Mouse (Mus musculus) heart, adult 8-10 months (tissue): ENCODE results near the gene Tmem262. TPM values are rescaled to one million over a fixed set of nuclear protein-coding genes. Genes with fewer than 3 reads are reported as not detected.
"Not testable (repeated sequence)": the region's sequence is repeated elsewhere in the genome, so short reads cannot be mapped to it uniquely, and the experiment has no call there.

Experiments
- DNase-seq: peaks from one replicate; pipeline ENCODE4 v3.0.0; 2022; ENCODE audit warnings: low spot score
- total RNA-seq, 4 experiments: library from RNA; stranded (reverse); gene quantifications; 2 replicates each; pipeline ENCODE4 v1.2.4; 2022

The Tmem262 gene
- not detected for total RNA-seq

DNA sequence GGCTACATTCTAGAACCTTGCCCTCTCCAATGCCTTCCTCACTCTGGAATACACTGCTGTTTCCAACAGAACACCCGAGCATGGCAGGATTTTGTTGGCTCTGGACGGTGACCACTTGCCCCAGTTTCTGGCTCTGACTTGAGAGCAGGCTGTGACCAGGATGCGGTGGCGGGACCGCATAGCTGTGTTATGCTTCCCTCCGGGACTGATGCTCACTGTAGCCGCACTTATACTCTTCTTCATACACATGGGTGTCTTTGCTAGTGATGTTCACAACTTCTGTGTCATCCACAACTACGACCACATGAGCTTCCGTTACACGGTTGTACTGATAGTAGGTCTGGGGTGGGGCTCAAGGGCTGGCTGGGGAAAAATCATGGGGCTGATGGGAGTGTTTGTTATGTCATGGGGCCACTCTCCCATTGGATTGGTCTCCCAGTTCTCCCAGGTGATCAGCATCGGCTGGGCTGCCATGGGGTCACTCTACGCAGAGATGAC, at the start of gene Tmem262:
Tmem262 (plus strand) TSS at position 51 of the 498 bp plus-strand sequence.
- no peak for DNase-seq

GRCm38 (mm10) chr19:6030520-6031280, 49.1 kb upstream of the Tmem262 start:
- DNase-seq: no peak

DNA sequence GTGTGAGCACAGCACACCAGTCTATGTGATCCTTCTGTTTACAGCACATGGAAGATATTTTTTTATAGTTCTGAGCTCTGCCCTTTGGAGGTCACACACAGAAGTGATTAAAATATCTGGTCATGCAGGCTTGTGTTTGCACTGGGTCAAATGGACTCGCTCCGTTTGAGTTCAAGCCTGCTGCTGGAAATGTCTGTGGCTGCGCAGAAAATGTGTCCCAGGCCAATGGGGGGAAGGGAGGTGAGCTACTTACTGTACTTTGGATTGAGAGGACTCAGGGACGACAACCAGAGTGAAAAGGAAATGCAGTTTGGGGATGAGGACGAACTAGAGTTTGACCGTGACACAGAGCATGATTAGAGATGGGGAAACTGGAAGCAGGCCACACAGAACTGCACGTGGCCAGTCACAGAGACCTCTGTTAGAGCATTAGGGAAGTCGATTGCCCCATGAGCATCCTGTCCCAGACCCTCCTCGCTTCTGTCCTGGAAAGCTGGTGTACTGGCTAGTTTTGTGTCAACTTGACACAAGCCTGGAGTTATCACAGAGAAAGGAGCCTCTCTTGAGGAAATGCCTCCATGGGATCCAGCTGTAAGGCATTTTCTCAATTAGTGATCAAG, 43.8 kb upstream of the Tmem262 start:
- no peak for DNase-seq

DNA sequence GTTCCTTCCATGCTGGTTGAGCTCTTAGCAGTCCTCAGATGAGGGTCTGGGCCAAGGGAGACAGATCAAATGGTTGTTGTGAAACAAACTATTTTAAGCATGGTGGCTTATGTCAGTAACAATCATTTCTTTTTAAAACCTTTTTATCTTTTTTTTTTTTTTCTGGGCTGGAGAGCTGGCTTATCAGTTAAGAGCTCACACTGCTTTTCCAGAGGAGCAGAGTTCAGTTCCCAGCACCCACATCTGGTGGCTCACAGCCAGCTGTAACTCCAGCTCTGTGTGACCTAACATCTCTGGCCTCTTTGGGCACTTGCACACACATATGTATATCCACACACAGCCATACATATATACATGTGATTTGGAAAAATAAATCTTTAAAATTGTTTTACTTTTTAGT, 42.1 kb upstream of the Tmem262 start:
- DNase-seq: no peak

DNA sequence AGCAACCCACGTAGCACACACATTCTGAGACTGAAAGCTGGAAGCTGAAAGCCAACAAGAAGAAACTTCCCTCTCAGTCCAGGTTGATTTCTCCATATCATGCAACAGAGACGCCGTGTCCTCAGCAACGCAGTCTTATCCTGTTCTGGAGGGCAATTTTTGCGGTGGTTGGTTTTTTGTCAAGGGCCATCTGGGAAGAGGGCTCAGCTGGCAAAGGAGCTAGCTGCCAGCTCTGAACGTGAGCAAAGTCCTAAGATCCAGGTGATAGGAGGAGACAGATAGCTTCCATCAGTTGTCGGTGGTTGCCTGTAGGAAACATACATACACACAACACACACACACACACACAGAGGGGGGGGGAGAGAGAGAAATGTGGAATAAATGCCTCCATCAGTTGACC, 41.5 kb upstream of the Tmem262 start:
- DNase-seq: no peak

- DNase-seq: no peak
Observed at GRCm38 (mm10) chr19:6040002-6040401, 39.8 kb upstream of the Tmem262 start.

GRCm38 (mm10) chr19:6042293-6042692, 37.5 kb upstream of the Tmem262 start:
- no peak for DNase-seq

GRCm38 (mm10) chr19:6044102-6044501, 35.7 kb upstream of the Tmem262 start:
- not testable (repeated sequence) for DNase-seq

- DNase-seq: no peak
Observed at GRCm38 (mm10) chr19:6045366-6046293, 34.2 kb upstream of the Tmem262 start.

DNA sequence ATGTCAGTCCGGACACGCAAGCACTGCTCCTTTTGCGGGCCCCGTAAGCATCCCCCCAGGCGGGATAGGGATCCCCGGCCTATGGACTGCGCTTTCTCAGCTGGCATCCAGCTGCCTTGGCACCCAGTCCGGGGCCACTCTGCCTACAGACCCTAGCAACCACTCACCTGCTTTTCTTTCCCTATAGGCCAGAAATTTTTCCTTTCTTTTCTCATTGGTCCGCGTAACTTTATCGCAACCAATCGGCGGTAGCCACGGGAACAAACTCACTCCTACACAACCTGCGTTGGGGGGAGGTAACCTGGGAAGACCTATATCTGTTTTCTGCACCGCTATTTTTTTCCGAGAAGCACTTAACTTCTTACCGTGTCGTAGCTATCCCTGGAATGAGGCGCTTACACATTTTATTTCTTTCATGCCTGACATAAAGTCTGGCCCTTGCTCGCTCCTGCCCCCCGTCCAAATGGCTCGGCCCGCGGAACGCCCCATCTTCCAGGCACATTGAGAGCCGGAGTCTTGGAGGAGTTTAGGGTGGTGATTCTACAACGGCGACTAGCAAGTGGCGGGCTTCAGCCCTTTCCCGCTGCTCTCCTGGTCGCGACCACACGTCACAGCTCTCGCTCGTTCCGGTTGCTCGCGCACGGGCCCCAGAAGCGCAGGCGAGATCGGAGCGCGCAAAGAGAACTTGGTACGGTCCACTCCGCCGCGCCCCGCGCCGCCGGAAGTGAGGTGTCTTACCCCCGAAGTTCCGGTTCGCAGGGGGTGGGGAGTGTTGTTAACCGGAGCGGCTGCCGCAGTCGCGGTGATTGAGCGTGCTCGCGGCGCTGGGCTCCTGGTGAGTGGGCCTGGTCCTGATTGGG, 33.3 kb upstream of the Tmem262 start, which contains the start of gene Syvn1:
Syvn1 (plus strand) TSS at position 283 of the 860 bp plus-strand sequence.
- DNase-seq: peak; percentile 97

DNA sequence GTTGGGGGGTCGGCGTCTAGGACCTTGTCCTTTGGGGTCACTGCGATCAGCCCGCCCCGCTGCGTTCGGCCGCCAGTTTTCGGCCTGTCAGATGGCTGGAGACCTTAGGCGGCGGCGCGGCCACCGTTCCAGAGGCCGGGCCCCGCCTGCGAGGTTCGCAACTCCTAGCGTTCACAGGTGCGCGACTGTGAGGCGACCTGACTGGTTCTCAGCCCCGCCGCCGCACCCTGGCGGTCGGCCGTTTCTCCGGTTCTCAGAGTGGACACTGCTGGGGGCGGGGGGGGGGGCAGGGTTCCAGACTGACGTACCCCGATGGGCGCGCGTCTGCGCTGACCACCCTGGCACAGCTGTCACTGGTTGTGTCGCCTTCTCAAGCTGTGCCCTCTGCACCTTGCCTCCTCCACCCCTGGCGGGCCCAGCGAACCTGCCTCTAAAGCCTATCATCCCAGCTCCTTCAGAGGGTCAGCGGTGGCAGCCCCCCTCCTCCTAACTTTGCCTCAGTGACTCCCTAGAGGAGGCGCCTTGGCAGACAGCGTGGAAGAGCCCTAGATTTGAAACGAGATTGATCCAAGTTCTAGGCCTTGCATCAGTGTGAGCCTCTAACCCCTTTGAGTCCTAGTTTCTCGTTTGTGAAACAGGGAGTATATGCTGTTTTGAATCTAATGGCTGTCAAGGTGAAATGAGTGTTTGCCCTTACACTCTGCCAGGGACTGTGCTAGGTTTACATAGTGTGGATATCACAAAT, 32.5 kb upstream of the Tmem262 start:
- no peak for DNase-seq

DNA sequence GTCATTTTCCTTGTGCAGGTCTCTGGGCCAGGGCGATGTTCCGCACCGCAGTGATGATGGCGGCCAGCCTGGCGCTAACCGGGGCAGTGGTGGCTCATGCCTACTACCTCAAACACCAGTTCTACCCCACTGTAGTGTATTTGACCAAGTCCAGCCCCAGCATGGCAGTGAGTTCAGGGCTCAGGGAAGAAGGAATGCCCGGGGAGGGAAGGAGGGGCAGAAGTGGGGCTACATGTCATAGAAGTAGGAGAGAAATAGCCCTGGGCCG, 32.0 kb upstream of the Tmem262 start:
- DNase-seq: no peak

- no peak for DNase-seq
Observed at GRCm38 (mm10) chr19:6048681-6049410, 31.0 kb upstream of the Tmem262 start.

DNA sequence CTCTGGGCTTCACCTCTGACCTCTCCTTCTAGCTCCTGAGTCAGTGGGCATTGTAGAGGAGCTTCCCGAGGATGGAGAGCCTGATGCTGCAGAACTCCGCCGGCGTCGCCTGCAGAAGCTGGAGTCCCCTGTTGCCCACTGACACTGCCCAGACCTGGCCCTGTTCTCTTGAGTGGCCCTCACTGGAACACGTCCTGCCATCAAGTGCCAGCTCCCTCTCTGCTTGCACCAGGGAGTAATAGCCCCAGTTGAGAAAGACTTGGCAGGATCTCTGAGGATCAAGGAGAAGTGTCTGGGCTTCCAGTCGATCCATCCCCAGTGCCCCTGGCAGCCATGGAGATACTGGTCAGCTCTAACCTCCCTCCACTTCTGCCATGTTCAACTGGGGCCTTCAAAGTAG, 27.3 kb upstream of the Tmem262 start:
- no peak for DNase-seq

DNA sequence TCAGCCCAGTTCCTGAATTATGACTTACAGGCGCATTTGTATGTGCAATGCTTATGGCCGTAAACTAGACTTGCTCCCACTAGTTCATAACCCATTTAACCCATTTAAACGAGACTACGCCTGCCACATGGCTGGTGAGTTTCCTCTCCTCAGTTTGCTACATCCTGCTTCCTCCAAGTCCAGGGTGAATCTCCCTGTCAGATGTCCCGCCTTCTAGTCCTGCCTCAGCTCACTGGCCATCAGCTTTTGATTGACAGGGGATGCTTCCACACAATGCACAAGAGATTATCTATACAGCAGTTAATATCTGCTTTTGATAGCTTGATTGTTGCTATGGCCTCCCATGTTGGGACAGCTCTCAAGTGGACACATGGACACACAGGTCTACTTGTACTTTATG, 25.5 kb upstream of the Tmem262 start:
- DNase-seq: no peak

DNA sequence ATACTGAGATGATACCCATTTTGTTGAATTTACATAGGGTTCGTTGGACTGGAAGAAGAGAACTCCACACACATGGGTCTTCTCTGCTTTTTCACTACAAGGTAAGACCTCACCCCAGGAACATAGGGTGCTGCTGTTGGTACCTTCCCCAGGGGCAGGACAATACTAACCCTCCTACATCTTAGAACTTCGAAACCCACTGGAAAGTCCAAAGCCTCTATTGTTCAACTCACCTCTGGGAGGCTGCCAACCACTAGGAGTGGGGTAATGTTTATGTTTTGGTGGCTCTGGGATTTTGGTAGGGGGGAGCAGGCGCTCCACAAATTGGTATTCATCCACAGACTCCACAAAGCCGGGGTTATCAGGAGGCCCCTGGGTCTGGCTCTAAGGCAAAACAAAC, 23.1 kb upstream of the Tmem262 start:
- DNase-seq: no peak

DNA sequence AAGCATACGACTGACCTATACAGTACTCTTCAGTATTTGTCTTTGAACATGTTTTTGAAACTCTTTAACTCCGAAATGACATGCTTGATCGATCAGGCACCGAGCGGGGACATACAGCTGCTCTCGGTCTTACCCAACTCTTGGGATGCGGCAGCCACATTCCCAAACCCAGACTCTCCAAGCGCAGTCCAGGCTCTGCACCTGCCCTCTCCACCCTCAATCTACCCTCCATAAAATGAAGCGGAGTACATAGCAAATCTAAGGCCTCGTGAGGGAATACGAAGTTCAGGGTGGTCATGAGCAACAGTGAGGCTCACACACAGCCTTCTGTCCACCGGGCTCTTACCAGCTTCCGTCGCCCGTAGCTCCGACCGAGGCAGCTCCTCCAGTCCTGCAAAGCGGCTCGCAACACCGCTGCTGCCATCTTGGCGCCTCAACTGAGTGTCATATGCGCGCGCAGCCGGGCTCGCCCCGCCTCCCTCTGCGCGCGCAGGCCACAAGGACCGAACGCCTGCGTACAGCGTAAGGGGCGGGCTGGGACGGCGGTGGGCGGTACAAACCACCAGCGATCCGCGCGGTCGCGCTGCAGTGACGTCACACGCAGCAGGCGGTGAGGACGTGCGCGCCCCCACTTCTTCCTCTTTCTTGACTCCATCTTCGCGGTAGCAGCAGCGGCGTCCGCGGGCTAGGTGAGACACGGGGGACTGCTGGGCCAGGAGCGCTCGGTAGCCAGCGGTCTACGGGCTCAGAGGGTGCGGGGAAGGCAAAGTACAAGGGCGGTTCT, 22.3 kb upstream of the Tmem262 start, which contains the start of the genes Mrpl49 and Fau:
Mrpl49 (minus strand) TSS at position 473 of the 784 bp plus-strand sequence.
Fau (plus strand) TSS at position 532 of the 784 bp plus-strand sequence.
- DNase-seq: peak; percentile 98

- no peak for DNase-seq
Observed at GRCm38 (mm10) chr19:6058513-6058912, 21.3 kb upstream of the Tmem262 start.

DNA sequence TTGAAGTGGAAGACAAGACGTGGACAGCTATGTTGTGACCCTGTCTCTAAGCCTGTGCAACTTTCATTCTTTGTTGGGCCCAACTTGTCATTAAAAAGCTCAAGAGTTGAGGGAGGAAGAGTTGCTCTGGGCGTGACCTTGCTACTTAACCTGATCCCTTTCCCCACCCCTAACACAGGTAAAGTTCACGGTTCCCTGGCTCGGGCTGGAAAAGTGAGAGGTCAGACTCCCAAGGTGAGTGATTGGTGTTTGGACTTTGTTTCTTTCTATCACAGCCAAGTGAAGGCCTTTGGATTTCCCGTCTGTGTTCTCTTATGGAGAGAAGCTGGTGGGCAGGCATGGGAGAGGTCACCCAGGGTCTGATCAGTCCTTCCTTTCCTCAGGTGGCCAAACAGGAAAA, 20.9 kb upstream of the Tmem262 start:
- DNase-seq: no peak
